Mouse (Mus musculus): ENCODE data around the gene Ccdc57.

The Ccdc57 gene

DNA sequence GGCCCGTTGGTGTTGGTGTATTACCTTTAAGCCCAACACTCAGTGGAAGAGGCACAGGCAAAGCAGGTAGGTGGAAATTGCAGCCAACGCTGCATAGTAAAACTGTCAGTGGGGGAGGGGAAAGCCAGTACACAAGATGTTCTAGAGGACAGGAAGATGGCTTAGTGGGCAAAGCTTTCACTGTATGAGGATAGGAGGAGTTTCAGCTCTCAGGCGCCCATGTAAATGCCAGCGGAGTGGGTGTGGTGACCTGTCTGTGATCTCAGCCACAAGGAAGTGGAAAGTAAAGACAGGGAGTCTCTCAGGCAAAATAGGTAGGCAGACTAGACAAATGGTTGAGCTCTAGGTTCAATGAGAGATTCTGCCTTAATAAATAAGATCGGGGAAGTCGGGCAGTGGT lies 8.3 kb upstream of the Ccdc57 start:
- ChIA-PET POLR2A (interaction anchor here in 2 of 4 experiments (0.8 to 1.6 kb wide), 5 partner anchors 9 to 205 kb away, joined by 3 to 5 read pairs (median 3); partner anchors contain the start of gene Tex19.1 (in 1 of the 2)), CTCF (interaction anchor here in 2 of 4 experiments (0.8 to 1.0 kb wide), 2 partner anchors 35 to 100 kb away, joined by 3 read pairs; no protein-coding TSS in a partner anchor)

DNA sequence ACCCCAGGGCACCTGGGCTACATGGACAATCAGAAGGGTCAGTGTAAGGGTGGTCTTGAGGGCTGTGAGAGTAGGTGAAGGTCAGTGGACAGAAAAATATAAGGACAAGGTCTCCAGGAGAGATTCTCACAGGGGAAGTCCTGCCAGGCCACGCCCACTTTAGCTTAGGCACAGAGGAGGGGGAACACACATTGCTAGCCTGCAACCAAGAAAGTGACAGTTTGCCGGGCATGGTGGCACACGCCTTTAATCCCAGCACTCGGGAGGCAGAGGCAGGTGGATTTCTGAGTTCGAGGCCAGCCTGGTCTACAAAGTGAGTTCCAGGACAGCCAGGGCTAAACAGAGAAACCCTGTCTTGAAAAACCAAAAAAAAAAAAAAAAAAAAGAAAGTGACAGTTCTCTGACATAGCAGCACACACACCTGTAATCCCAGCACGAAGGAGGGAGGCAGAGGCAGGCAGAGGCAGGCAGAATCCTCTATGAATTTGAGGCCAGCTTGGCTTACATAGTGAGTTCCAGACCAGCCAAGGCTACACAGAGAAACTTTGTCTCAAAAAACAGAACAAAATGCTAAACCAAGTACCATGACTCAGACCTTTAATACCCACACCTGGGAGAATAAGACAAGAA lies 7.2 kb upstream of the Ccdc57 start:
- POLR2A ChIA-PET = interaction anchor here in 3 of 4 experiments (0.6 to 1.9 kb wide), 9 partner anchors 10 to 440 kb away, joined by 3 to 10 read pairs (median 4); partner anchors contain the start of gene Tex19.1 (in 1 of the 3)
- CTCF ChIA-PET = interaction anchor here in 1 of 4 experiments (0.7 kb wide), 1 partner anchor 124 kb away, joined by 3 read pairs; no protein-coding TSS in a partner anchor

DNA sequence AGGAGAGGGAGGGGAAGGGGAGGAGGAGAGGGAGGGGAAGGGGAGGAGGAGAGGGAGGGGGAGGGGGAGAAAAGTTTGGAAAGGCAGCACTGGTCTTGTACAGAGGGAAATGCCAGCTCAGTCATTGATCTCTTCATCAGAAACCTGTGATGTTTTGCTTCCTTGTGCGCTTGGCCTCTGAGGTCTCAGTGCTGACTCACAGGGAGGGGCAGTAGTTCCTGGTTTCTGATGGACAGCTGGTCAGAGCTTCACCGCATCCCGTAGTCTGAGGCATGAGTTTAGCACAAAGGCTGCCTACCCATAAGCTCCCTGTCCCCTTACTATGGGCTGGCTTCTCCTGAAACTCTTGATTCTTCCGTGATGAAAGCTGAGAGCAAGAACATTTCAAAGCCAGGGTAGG lies 6.1 kb upstream of the Ccdc57 start:
- ChIA-PET CTCF (interaction anchor here in 2 of 4 experiments (0.7 to 1.2 kb wide), 3 partner anchors 12 to 115 kb away, joined by 3 to 4 read pairs (median 3); no protein-coding TSS in a partner anchor), POLR2A (interaction anchor here in 3 of 4 experiments (0.6 to 1.9 kb wide), 10 partner anchors 11 to 366 kb away, joined by 3 to 7 read pairs (median 4); partner anchors contain the start of genes P4hb (in 1 of the 3) and Tex19.1 (in 1 of the 3))

DNA sequence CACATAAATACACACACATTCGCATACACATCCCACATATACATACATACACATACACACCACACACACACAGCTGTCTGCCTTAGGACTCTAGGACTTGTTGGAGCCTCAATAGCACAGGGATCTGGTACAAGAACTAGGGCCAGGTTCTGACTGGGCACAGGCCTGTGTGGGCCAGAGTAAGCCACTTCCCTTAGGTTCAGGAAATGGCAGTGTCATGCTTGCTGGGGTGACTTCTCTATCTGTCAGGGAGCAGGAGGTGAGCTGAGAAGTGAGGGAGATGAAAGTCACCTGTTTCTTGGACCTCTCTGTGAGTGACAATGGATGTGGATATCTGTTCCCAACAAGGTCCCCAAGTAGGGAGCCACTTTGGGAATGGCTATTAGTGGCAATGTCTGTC lies 5.3 kb upstream of the Ccdc57 start:
- CTCF ChIA-PET = no interaction called here
- POLR2A ChIA-PET = interaction anchor here in 1 of 4 experiments (0.6 kb wide), 1 partner anchor 23 kb away, joined by 3 read pairs; no protein-coding TSS in a partner anchor

DNA sequence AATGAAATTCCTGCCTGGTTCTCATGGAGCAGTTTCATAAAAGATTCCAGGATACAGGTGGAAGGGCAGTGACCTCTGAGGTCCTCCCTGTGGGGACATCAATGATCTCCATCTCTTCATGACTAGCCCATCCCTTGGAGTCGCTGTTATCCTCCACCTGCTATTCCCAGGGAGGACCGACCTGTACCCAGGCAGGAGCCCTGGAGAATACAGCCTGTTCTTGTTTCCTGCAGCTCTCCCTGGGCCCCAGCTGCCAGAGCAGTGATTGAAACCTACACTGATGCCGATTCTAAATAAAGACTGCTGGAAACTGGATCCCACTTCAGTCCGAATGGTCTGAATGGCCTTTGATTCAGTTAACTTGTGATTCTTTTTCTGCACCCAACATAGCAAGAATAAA lies 1.2 kb downstream of the Ccdc57 start:
- POLR2A ChIA-PET = interaction anchor here in 3 of 4 experiments (1.2 to 2.3 kb wide), 9 partner anchors 10 to 59 kb away, joined by 3 to 20 read pairs (median 6); partner anchors contain the start of gene Csnk1d (in 1 of the 3)
- CTCF ChIA-PET = interaction anchor here in 1 of 4 experiments (1.8 kb wide), 1 partner anchor 109 kb away, joined by 6 read pairs; no protein-coding TSS in a partner anchor

DNA sequence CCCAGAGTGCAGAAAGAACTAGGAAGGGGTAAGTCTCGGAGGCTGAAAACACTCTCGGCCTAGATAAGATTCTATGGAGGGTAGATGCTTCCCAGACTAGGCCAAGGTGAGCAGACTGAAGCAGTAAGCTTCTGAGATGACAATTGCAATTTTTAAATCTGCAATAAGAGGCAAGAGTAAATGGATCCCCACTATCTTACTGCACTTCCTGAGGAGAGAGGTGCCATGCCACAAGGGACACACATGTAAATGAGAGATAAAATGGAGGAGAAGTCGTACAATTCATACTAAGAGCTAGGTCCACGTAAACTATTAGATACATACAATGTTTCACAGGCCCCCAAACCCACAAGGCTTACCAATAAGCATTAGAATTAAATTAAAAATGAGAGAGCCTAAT lies 4.2 kb downstream of the Ccdc57 start:
- ChIA-PET POLR2A (interaction anchor here in 2 of 4 experiments (1.2 to 1.3 kb wide), 3 partner anchors 22 to 26 kb away, joined by 3 to 4 read pairs (median 3); no protein-coding TSS in a partner anchor), CTCF (interaction anchor here in 1 of 4 experiments (1.0 kb wide), 1 partner anchor 152 kb away, joined by 3 read pairs; no protein-coding TSS in a partner anchor)

DNA sequence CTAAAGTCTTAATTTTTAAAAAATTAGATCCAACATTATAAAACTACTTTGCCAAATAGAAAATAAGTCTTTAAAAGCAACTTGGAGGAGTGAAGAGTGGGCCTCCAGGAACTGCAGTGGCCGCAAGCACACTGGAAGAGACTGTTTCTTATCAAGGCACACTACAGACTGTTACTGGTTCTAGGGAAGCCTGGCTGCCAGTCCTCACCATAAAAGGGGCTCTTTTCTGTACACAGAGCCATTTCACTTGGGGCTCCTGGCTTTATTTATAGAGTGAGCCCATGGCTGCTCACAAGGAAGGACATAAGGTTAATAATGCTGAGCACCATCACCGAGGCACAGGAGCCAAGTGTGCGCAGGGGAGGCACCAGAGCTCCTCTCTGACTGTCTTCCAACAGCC lies 10.1 kb downstream of the Ccdc57 start:
- CTCF ChIA-PET = no interaction called here
- POLR2A ChIA-PET = interaction anchor here in 2 of 4 experiments (1.2 to 3.2 kb wide), 3 partner anchors 10 to 71 kb away, joined by 3 to 14 read pairs (median 4); partner anchors contain the start of gene Ccdc57 (in 1 of the 2)

DNA sequence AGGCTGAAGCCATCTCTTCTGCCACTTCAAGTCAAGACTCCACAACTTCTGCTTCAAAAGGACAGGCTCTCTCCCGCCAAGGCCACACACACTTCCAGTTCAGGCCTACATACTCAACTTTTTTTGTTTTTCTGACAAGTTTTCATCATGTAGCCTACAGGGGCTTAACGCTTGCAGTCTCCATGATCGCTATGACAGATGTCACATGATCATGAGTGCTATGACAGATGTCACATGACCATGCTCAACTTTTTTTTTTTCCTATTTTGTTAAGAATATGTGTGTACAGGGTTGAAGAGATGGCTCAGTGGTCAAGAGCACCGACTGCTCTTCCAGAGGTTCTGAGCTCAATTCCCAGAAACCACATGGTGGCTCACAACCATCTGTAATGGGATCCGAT lies 14.9 kb downstream of the Ccdc57 start:
- CTCF ChIA-PET = interaction anchor here in 1 of 4 experiments (0.7 kb wide), 1 partner anchor 40 kb away, joined by 6 read pairs; no protein-coding TSS in a partner anchor

DNA sequence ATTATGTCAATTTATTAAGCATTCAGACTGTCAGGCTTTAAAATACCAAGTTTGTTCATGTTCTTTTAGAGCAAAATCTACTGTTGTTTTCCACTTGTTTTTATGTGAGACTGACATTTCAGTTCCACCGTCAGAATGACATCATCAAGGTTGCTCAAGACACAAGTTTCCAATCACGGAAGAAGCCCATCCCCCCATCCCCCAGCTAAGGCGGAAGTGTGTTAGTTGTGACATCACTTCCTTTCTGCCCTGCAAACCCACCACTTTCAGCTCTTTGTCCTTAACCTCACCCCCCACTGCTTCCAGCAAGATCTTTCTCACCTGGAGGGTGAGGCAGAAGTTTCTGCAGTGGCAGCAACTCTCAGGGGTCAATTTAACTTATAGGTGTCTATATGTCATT lies 16.2 kb downstream of the Ccdc57 start:
- ChIA-PET POLR2A (interaction anchor here in 2 of 4 experiments (1.0 to 2.4 kb wide), 4 partner anchors 9 to 16 kb away, joined by 3 to 6 read pairs (median 4); partner anchors contain the start of gene Ccdc57 (in 1 of the 2)), CTCF (interaction anchor here in 1 of 4 experiments (0.6 to 1.4 kb wide), 4 partner anchors 11 to 288 kb away, joined by 3 read pairs; partner anchors contain the start of genes Hexdc and Ogfod3)

More for the DNA sequence above, 14.9 kb downstream of the Ccdc57 start:
- POLR2A ChIA-PET = interaction anchor here in 2 of 4 experiments (0.7 to 2.4 kb wide), 2 partner anchors 13 to 15 kb away, joined by 4 to 6 read pairs; no protein-coding TSS in a partner anchor

DNA sequence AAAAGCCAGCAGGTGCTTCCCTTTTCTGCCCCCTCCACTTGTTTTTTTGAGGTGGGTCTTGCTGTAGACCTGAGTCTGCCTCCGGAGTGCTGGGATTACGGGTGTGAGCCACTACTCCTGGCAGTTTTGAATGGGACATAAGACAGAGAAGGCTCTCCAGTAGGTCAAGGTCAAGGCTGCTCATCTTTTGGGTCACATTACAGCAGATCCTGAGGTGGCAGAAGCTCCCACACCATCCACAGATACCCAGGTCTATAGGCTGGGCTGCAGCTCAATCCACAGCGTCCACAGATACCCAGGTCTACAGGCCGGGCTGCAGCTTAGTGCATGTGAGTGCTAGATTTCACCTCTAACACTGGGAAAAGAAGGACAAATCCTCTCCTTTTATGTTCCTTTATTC lies 18.9 kb downstream of the Ccdc57 start:
- ChIA-PET POLR2A (interaction anchor here in 1 of 4 experiments (1.1 kb wide), 1 partner anchor 13 kb away, joined by 4 read pairs; no protein-coding TSS in a partner anchor), CTCF (interaction anchor here in 2 of 4 experiments (0.5 to 2.0 kb wide), 4 partner anchors 8 to 406 kb away, joined by 3 to 9 read pairs (median 3); no protein-coding TSS in a partner anchor)

DNA sequence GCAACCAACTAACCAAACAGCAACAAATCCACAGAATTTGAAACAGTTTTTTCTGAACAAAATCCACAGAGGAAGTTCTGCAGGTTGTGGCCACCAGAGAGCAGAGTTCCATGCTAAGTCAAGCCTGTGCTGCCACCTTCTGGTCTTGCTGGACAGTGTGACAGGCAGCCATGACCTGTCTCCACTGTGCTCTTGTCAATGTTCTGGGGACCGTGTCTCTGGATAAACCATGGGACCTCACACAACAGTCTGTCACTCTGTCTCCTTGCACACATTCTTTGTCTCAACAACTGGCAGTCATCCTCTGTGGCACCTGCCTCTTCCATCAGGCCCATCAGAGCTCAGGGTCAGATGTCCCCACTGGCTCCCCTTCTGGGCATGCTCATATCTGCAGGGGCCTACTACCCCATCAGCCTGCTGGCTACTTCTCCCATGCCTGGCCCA lies 27.2 kb downstream of the Ccdc57 start:
- CTCF ChIA-PET = interaction anchor here (0.5 to 2.4 kb wide), 38 partner anchors 9 to 1099 kb away, joined by 3 to 20 read pairs (median 4); partner anchors contain the start of genes Ccdc57 (in 2 of the 4), Rac3 (in 1 of the 4) and Tex19.1 (in 1 of the 4)
- POLR2A ChIA-PET = interaction anchor here in 2 of 4 experiments (0.6 to 5.9 kb wide), 9 partner anchors 11 to 106 kb away, joined by 3 to 25 read pairs (median 4); partner anchors contain the start of genes Ccdc57 (in 1 of the 2) and Fasn (in 1 of the 2)

DNA sequence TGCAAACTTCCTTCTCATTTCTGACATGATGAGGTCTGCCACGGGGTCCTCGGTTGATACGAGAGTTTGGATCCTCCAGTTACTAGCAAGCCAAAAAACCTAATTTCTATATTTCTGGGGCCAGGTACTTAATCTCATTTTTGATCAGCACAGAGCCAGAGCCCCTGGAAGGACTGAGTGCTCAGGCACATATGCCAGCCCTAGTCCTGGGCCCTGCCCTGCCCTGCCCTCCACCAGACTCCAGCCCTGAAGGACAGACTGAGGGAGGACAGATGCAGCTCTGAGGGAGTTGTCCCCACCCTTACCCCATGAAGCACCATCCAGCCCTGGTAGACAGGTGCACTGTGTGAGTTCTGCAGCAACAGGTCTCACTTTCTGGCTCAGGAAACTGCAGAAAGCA lies 28.1 kb downstream of the Ccdc57 start:
- ChIA-PET POLR2A (interaction anchor here in 2 of 4 experiments (0.9 to 5.9 kb wide), 4 partner anchors 51 to 261 kb away, joined by 3 to 25 read pairs (median 10); partner anchors contain the start of genes Fasn (in 1 of the 2) and Pycr1 (in 1 of the 2)), CTCF (interaction anchor here in 2 of 4 experiments (0.6 to 3.5 kb wide), 5 partner anchors 70 to 183 kb away, joined by 3 to 20 read pairs (median 10); partner anchors contain the start of gene Rac3 (in 1 of the 2))

DNA sequence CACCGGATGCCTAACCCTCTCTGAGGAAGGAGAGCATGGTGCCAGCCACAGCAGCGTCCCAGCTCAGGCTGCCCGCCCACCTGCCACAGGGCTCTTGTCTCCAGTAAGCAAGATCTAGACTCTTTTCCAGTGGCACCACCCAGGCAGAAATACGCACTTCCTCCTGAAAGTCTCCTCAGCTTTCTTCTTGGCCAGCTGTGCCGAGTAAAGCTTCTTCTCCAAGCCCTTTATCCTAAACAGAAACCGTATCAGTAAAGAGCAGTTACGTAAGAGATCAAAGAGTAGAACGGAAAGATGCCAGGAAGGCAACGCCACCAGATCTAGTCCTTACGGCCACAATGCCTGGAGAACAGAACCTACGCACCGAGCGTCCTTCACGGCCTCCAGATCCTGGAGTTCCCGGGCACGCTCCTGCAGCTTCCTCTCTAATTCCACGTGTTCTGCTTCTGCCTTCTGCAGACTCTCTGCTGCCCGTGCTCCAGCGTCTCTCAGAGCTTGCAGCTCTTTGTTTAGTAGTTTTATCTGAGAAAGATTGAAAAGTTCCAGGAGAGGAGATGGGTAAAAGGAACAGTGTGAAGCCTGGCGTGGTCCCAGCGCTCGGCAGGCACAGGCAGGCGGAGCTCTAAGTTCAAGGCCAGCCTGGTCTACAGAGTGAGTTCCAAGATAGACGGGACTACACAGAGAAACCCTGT lies 29.4 kb downstream of the Ccdc57 start:
- CTCF ChIA-PET = interaction anchor here (0.5 to 3.5 kb wide), 27 partner anchors 9 to 430 kb away, joined by 3 to 27 read pairs (median 4); partner anchors contain the start of gene Rac3 (in 1 of the 4)
- POLR2A ChIA-PET = interaction anchor here in 3 of 4 experiments (0.6 to 5.9 kb wide), 52 partner anchors 9 to 301 kb away, joined by 3 to 49 read pairs (median 4); partner anchors contain the start of genes Fasn (in 3 of the 3), Tex19.1 (in 2 of the 3), Ccdc57 (in 1 of the 3) and Cenpx (in 1 of the 3)

DNA sequence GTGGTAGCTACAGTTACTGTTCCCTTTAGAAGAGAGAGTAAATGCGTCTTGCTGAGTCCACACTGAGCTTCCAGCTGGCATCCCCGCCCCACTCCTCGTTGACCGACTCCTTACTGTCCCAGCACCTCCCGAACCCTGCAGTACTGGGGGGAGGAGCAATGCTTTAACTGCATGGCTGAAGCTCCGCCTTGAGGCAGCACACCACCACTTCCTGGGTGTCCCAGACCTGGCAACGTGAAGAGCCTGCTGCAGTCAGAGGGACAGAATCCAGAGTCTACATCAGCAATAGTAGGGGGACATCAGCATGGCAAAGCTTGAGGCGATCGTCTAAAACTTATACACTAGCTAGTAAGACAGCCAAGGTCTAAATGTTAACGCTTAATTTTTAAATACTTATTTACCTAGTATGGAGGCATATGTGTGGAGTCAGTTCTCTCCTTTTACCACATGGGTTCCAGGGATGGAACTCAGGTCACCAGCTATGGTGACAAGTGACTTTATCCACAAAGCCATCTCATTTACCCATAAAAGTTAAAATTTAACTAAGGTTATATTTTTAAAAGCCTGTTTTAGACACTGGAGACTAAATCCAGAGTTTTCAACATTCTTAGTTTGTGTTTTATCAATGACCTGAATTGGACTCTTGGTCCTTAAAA lies 30.1 kb downstream of the Ccdc57 start:
- ChIA-PET CTCF (interaction anchor here (0.6 to 3.5 kb wide), 38 partner anchors 9 to 431 kb away, joined by 3 to 27 read pairs (median 4); partner anchors contain the start of gene Rac3 (in 1 of the 4)), POLR2A (interaction anchor here in 3 of 4 experiments (0.6 to 5.9 kb wide), 65 partner anchors 9 to 324 kb away, joined by 3 to 49 read pairs (median 5); partner anchors contain the start of genes Fasn (in 3 of the 3), Hexdc (in 2 of the 3), Tex19.1 (in 2 of the 3) and Ccdc57 (in 1 of the 3))

DNA sequence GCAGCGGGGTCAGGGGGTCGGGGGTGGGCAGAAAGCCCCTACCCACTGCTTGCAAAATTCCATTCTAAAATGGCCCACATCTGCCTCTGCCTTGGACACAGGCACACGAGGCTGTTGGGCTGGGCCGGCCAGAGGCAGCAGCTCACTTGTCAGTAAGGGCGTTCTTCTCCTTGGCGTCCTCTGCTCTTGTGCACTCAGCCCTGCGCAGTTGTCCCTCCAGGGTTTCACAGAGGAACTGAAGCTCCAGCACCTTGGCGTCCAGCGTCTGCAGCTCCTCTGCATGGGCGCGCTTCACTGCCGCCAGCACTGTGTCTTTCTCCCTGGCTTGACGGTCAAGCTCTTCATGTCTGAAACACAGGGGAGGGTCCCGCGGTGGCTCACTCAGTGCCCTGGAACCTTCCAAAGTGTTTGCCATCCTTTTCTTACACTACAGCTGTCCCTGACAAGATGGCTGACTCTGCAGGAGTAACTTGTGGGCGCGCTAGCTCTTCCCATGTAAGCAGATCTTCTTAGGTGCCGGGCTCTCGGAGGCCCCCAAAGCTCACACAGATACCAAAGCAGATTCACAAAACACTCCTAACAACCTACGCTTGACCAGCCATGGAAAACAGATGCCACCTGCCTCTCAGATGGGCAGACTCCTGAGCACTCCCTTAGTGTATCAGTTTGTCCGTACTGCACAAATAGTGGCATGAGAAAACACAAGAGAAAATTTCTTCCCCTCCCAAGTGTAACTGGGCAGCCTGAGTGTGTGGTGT lies 30.8 kb downstream of the Ccdc57 start:
- ChIA-PET CTCF (interaction anchor here (0.6 to 3.5 kb wide), 37 partner anchors 8 to 300 kb away, joined by 3 to 27 read pairs (median 3); partner anchors contain the start of gene Rac3 (in 1 of the 4)), POLR2A (interaction anchor here in 3 of 4 experiments (0.6 to 5.9 kb wide), 64 partner anchors 8 to 467 kb away, joined by 3 to 49 read pairs (median 4); partner anchors contain the start of genes Fasn (in 3 of the 3), Hexdc (in 2 of the 3), Tex19.1 (in 2 of the 3) and Cenpx (in 1 of the 3))

Data from embryonic stem cell, embryonic (primary cell).